Mouse (Mus musculus) kidney, adult 8-10 months (tissue): Measurements from ENCODE around the gene Sycn.
A peak's percentile ranks its signal among the peaks of the same experiment; 100 is the strongest.
"Not testable (repeated sequence)": the region's sequence is repeated elsewhere in the genome, so short reads cannot be mapped to it uniquely, and the experiment has no call there.

Experiments
- DNase-seq, 2 experiments: peaks; one replicate each; pipeline ENCODE4 v3.0.0; 2022

The Sycn gene

DNA sequence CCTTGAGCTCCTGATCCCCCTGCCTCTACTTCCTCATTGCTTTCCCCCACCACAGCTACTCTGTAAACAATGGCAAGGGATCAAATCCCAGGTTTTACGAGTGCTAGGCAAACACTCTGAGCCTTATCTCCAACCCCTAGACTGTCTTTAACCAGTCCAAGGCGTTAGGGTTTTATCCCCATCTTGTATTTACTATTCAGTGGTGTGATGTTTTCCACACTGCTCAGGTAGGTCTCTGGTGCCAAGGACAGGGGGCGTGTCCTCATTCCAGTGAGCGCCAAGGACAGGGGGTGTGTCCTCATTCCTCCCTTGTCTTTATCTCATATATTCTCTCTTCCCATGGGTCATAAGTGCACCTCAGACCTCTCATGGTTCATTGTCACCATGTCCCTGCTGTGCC, at the start of gene Sycn:
Sycn (plus strand) TSS at position 360 of the 400 bp plus-strand sequence.
- no peak for DNase-seq

DNA sequence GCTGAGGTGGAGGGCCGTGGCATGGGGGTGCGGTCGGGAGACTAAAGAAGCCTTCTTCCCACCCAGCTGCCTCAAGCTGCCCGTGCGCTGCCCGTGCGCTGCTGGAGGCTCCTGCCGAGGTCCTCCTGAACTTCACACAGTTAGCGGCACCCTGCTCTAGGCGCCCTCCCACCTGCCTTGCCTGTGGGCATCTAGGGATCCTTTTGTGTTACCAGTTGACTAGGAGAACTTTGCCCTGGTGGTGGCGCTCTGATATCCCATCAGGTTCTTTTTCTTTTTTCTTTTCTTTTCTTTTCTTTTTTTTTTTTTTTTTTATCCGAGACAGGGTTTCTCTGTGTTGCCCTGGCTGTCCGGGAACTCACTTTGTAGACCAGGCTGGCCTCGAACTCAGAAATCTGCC, 49.8 kb upstream of the Sycn start:
- DNase-seq: no peak

DNA sequence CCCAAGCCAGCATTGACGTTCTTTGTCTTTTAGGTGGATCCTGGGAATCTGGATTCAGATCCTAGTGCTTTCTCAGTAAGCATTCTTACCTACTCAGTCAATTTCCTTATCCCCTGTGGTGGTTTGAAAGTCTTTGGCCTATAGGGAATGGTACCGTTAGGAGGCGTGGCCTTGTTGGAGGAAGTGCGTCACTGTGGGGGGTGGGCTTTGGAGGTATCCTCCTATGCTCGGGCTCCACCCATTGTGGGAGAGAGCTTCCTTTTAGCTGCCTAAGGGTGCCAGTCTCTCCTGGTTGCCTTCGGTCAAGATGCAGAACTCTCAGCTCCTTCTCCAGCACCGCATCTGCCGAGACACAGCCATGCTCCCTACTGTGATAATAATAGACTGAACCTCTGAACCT, 48.4 kb upstream of the Sycn start:
- DNase-seq: no peak

DNA sequence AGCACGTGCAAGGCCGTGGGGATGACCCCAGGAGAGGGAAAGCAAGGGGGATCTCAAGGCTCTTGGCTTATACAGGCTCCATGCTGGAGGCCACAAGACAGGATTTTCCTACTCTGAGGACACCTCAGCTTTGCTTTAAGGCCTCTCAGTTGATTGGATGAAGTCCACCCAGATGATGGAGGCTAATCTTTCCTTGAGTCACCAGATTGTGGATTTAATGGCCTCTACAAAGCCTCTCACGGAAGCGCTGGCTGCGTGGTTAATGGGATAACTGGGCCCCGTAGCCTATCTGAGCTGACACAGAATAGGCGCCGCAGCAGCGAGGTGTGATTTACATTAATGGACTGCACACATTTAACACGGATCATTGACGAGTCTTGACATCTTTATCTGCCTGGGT, 45.3 kb upstream of the Sycn start:
- DNase-seq: no peak

DNA sequence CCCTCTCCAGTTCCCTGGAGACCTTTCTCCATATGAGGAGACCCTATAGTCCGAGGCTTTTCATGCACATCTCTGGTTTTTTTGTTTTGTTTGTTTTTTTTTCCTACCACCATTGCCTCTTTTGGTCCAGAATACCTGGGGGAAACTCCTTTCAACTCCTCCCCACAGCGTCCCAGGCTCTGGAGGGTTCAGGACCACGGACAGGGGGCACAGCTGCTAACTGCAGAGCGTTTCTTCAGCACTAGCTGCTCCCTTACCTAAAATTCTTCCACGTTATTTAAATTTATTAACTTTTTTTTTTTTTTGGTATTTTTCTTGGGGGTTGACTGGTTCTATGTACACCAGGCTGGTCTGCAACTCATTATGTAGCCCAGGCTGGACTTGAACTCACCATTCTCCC, 35.1 kb upstream of the Sycn start:
- no peak for DNase-seq

DNA sequence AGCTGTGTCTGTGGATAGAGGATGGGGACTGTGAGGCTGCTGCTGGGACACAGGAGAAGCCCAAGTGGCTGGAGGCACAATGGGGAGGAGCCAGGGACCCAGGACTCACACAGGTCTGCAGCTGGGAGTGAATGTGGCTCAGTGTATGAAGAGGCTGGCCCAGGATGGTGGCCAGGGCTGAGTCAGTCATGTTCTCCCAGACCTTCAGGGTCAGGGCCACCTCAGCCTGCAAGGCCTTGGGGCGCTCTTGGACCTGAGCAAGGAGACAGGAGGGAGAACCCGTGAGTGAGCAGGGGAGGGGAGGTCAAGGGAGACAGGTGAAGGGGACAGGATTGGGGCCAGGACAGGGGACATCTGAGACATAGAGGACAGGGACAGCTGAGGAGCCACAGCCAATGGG, 31.6 kb upstream of the Sycn start:
- DNase-seq: not testable (repeated sequence)

DNA sequence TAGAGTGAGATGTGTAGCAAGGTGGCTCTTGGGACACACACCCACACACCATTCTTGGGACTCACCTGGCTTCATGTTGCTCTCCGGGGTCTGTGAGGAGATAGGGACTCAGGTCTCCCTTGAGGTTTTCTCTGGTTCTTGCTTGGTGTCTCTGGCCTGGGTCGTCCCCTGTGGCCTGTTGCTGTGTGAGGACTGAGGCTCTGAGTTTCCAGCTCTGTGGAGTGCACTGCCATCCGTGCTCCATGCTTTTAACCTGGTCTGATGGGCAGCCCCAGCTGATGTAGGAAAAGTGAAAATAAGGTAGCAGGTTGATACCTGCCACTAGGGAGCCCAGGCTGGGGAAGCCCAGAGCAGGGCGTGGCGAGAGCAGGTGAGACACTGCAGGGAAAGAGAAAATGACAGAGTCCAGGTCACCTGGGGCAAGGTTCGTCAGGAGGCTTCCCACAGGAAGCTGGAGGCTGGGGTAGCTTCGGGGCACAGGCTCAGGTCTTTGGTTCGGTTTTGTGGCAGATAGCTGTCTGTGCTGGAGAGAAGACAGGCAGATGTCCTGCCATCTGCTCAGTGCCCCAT, 30.2 kb upstream of the Sycn start, which contains the start of gene Ifnl2:
Ifnl2 (minus strand) TSS at position 51 of the 570 bp plus-strand sequence.
- not testable (repeated sequence) for DNase-seq

DNA sequence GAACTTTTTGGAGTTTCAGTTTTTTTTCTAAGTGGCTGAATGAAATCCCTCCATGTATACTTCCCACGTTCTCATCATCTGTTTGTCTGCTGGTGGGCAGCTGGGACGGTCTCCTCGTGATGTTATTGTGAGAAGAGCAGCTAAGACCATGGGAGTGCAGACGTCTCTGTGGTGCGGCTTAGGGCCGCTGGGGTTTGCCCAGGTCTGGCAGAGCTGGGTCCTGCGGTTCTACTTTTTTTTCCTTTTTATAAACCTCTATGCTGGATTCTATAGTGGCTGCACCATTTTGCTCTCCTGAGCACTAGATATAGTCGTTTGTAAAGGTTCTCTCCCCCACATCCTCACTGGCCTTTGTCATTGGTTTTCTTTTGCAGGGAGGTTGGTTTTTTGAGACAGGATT, 29.2 kb upstream of the Sycn start:
- DNase-seq: no peak

DNA sequence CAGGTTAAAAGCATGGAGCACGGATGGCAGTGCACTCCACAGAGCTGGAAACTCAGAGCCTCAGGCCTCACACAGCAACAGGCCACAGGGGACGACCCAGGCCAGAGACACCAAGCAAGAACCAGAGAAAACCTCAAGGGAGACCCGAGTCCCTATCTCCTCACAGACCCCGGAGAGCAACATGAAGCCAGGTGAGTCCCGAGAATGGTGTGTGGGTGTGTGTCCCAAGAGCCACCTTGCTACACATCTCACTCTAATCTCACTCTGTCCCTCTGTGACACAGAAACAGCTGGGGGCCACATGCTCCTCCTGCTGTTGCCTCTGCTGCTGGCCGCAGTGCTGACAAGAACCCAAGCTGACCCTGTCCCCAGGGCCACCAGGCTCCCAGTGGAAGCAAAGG, 18.1 kb upstream of the Sycn start, which contains the start of gene Ifnl3:
Ifnl3 (plus strand) TSS at position 301 of the 400 bp plus-strand sequence.
- not testable (repeated sequence) for DNase-seq

DNA sequence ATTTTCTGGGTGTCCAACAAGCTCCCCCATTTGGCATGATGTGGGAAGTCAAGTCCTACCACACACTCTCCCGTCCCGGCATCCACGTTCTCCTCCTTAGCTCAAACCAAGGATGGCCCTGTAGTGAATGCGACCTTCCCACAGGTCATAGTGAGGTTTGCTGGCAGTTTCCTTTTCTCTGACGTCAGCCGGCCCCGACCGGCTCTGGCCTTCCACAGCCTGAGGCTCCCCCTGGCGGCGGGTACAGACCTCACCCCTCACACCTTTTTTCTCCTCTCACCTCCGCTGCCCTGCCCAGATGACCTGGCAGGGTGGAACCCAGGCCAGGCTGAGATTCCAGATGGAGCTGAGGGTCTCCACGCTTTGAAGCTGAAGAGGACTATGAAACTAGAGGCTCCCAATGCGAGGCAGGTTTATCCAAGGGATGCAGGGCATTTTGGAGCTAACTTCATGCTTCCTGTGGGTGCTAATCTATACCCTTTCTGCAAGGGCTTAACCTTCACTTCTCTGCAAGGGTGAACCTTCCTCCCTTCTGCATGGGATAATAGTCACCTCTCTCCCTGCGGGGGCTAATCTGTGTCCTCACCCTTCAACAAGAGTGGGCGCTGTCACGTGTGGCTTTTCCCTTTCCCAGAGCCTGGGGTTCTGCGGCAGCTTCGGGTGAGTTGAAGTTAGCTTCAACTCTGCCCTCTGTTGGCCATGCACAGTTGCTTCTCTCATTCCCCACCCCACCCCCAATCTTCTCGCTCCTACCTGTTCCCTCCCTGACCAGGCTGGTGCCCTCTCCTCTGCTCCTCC, 12.6 kb upstream of the Sycn start:
- DNase-seq: peak; percentile 75 to 86

DNA sequence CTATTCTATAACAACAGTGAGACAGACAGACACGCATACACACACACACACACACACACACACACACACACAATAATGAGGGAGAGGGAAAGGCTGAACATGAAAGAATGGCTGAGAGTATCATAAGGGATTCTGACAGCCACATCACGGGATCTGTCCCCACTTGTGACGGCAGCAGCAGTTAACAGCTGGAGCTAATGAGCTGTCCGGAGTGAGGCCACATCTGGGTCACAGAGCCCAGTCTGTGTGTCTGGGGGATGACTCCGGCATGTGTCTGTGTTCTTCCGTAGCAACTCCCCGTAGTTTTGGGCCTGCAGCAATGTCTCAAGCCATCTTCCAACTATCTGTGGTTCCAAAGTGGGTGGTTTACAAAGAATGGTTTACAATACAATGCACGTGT, 8.7 kb upstream of the Sycn start:
- no peak for DNase-seq

DNA sequence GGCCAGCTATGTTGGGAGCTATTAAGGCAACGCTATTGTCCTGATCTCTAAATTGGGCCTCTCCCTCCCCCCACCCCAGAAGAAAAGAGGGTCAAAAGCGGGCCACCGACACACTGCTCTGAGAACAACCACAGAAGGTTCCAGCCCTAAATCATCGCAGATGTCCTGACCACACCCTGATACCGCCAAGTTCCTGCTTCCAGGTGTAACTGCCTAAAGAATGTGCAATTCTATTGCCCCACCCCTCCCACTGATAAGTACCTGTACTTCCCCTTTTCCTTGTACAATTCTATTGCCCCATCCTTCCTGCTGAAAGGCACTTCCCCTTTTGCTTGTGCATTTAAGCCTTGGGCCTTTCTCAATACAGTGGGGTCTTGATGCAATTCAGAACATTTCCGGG, 1.8 kb upstream of the Sycn start:
- not testable (repeated sequence) for DNase-seq

DNA sequence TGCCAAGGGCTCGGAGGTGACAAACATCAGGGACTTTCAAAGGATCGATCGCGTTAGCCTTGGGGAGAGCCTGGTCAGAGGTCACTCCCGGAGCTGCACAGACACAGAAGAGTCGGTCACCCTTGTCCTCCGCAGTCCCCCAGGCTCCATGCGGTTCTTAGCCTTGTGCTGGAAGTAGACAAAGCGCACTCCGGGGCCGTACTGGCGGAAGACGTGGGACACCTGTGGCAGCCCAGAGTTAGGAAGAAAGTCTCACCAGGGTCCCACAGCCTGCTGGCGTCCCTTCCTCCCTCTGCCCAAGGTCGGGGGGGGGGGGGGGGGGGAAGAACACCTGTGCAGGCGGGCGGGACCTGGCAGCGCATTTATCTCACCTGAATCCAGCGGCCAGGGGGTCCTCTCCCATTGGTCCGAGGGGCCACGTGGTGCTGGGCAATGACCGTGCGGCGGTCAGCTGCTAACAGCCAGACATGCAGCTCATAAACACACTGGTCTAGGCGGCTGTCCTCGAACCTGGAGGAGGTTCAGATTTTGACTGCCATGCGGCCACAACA, 3.4 kb downstream of the Sycn start:
- peak; percentile 41 to 52 for DNase-seq

DNA sequence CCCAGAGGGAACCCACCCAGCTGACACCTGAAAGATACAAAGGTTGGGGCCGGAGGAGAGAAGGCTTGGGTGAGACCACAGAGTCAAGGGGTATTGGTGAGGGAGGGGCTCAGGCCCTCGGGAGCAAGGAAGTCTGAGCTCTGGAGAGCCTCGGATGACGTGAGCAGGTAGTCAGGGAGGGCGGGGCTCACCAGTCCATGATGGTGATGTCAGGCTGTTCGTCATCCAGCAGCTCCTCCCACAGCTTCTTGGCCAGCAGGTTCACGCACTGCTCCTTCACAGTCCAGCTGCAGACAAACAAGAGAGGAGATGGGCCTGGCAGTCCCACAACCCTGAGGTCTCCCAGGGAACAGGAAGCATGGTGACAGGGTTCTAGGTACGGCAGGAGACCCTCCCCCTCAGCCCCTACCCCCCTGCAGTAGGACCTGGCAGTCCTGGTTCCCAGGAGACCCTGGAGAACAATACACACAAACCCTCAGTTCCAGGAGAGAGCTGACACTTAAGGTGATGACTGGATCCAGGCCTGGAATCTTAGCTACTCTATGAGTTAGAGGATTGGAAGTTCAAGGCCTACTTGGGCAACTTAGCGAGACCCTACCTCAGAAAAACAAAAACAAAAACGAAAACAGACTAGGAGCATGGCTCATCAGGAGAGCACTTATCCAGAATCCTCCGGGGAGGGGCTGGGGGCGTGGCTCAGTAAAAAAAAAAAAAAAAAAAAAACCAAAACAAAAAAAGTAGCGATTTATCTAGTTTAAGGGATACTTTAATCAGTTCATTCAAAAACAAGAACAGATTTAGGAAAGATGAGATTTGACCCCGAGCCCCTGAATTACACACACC, 4.6 kb downstream of the Sycn start:
- DNase-seq: peak in 1 of 2 experiments; percentile 50

DNA sequence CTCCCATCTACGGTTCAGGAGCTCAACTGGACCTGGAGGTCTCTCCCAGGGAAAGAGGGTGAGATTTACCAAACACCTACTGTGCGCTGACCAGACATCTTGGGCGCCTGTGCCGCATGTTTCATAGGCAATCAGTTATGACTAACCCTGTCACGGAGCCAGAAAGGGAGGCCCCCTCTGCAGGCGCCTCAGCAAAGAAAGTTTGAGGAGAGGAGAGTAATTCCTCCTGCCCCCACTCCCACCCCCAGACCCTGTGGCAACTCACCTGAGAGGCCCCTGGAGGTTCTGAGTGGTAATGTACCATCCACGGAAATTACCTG, 5.2 kb downstream of the Sycn start:
- DNase-seq: no peak

DNA sequence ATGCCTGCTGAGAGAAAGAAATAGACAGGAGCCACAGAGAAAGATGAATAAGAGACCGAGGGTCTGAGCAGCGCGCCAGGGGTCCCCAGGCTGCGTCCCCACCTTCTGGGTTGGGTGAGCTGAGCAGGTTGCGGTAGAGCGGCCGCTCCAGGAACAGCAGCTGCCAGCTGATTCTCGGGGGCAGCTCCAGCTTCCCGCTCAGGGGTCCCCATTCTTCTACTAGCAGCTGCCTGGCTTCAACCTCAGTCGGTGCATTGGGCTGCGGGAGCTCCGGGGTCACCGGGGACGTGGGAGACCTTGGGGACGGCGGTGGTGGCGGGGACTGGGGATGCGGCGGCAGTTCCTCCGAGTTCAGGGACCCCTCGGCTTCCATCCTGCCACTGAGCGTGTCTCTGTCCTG, 6.0 kb downstream of the Sycn start:
- no peak for DNase-seq

DNA sequence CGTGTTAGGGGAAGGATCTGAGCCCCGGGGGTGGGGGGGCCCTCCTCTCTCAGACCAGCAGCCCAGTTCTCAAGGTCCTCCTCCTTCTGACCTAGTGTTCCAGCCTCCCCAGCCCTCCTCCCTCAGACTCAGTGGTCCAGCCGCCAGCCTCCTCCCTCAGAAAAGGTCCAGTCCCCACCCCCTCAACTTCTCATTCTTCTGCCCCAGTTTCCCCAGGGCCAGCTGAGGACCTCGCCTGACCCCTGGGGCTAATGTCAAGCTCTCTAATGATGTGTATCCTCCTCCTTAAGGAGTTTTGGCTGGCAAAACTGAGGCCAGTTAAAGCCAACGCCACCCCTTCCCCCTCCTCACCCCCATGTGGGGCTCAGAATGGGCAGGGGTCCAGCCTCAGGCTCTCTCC, 6.5 kb downstream of the Sycn start, which contains the start of gene Nccrp1:
Nccrp1 (minus strand) TSS at position 101 of the 400 bp plus-strand sequence.
- DNase-seq: no peak

DNA sequence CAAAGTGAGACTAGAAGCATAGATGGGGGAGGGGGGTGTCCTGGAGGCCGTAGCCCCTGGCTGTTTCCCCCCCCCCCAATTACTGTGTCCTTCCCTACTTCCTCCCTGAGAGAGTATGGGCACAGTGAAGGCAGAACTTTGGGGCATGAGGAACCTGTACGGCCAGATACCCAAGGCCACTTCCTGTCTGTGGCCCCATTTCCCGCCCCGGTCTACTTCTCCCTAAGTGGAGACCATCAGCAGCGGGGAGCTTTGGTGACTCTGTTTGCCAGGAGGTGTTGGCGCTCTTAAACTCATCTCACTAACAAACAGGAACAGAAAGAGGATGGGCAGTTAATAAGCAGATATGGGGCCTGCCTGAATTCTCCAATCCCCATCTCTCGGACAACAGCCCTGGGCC, 6.9 kb downstream of the Sycn start:
- DNase-seq: no peak

DNA sequence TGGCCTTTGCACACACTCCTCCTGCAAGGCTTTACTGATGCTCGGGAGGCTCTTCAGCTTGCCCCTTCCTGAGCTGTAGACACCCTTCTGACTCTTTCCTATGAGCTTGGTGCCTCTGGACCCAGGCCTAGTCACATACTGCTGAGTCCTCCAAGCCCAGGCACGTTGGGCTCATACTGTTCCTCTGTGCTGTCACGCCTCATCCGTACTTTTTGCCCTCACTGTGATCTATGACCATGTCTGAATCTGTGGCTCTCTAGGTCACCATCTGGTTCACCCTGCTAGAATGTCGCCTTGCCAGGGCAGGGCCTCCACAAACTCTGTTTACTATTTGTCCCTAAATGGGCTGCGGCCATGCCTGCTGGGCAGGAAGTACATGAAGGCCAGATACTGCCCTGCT, 12.4 kb downstream of the Sycn start:
- no peak for DNase-seq

DNA sequence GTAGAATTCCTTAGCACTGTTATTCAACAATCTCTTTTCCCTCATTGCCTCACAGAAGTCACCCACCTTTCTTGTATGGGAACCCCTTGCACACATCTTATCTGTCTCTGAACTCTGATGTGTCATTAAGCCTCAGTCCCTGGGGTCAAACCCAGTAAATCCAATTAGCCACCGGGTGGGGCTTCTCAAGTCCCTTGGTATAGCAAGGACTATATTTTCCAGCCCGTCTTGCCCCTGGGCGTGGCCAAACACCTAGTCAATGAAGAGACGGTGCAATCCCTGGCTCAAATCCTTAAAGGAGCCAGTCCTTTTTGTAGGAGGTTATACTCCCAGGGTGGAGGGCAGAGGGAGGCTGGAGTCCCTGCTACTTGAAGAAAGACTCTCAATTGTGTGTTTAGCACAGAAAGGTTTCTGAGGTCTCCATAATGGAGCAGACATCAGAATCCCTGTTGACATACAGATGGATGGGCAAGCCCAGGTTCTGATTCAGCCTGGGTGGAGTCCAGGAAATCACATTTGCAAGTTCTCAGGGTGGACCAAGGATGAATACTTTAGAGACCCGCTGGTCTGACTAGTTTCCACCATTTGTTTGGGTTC, 15.4 kb downstream of the Sycn start:
- DNase-seq: no peak

DNA sequence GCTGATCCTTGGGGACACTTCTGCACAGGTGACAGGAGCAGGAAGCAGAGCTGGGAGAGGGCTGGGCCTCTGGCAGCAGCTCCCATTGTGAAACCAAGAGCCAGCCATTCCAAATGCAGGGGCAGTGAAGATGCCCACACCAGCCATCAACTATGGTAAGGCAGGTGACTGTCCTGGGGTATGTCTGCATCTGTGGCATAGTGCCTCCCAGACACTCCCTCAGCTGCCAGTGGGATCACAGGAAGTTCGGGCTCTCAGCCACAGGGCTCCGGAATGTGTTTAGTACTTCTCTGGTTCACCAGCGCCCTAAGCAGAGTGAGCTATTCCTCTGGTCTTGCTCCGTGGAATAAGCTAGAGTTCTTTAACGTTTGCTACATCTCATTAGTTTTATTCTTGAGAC, 16.4 kb downstream of the Sycn start:
- DNase-seq: no peak

DNA sequence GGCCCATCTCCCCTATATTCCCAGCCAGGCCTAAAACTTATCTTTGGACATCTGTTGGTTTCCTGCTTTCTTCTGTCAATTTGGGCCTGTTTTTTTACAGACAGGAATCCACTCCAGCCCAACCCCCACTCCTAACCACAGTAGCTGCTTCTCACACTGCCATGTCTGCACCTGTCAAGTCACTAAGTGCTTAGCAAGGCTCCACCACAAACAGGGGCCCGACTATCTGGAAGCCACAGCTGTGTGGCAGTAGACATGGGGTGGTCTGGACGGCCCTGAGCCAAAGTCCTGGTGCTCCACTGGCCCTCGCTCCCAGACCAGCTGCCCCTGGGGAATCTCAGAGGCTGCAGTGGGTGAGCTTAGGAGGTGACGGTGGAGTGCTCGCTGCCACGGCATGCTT, 17.0 kb downstream of the Sycn start:
- no peak for DNase-seq

DNA sequence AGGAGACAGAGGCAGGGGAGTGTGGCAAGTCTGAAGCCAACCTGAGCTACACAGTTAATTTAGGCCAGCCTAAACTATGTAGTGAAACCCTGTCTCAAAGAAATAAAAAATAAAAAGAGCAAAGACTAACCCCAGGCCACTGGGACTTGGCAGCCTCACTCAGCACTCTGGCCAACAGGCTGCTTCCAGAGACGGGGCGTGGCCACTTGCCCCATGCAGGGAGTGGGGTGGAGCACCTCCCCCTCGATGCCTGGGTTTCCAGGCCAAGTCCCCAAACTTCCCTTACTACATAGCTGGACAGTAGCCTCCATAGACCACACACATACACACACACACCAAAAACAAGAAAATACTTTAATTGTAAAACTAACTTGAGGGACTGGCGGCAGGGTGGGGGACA, 17.8 kb downstream of the Sycn start:
- peak; percentile 78 to 80 for DNase-seq
